8 mouse cellular contexts compared by ENCODE assay signal in genomic region chr19:17136677-17137460, GRCm38 (mm10).
A peak's percentile ranks its signal among the peaks of the same experiment; 100 is the strongest.
DNase-seq lines count a peak whose midpoint lies in the region; ATAC-seq and TF ChIP-seq lines count a peak whose summit lies in the region.

No protein-coding gene starts in this region.

- peak overlapping the region; percentile 56 for H3K9ac ChIP-seq in kidney, embryonic 16.5 days (replicated peaks; ENCODE audit: low read length)
- H3K9ac ChIP-seq in limb, embryonic 14.5 days (ENCODE audit: low read depth, low read length, severe bottlenecking), result peak overlapping the region; percentile 47

- no peak for ATAC-seq in erythroblast, adult 5-6 weeks (replicated peaks; ENCODE audit: low FRiP score, poor library complexity, severe bottlenecking)
- peak; percentile 85 for ATAC-seq in kidney, embryonic 16.5 days (ENCODE audit: low FRiP score, low TSS enrichment)
- ATAC-seq in limb, embryonic 14.5 days (ENCODE audit: low FRiP score, low read depth), result no peak

- no peak overlapping the region for H3K27ac ChIP-seq in kidney, embryonic 16.5 days (ENCODE audit: low read length)
- H3K27ac ChIP-seq in limb, embryonic 14.5 days (replicated peaks; ENCODE audit: low read depth, low read length), result no peak overlapping the region

- 7% methylated on average over 21 of the region's 21 CpGs for WGBS in kidney, embryonic 16.5 days
- 11% methylated on average over 21 of the region's 21 CpGs for WGBS in limb, embryonic 14.5 days

- TF ChIP-seq POLR2A in limb, embryonic 14.5 days (IDR thresholded peaks at IDR 0.05; ENCODE audit: borderline replicate concordance, extremely low read depth, insufficient read depth, insufficient read length), result no peak

- H3K9me3 ChIP-seq in erythroblast, embryonic 14.5 days (ENCODE audit: control insufficient read depth, low read length), result no peaks in the 10 kb centered on the region
- no peaks in the 10 kb centered on the region for H3K9me3 ChIP-seq in kidney, embryonic 16.5 days (ENCODE audit: low read length)
- no peaks in the 10 kb centered on the region for H3K9me3 ChIP-seq in limb, embryonic 14.5 days (ENCODE audit: control insufficient read depth, low read length)

- peak; percentile 86 to 89 for DNase-seq in cerebellum, postnatal 25 days
- DNase-seq in frontal cortex, postnatal 36 days (ENCODE audit: low spot score in 2 of 2), result peak; percentile 81 to 87
- DNase-seq in limb, embryonic 14.5 days (ENCODE audit: low spot score), result no peak
- DNase-seq in retina, embryonic 14.5 days (ENCODE audit: low spot score), result peak; percentile 74
- DNase-seq in ovary, adult 18-20 months (ENCODE audit: low spot score), result no peak

- peak overlapping the region; percentile 30 for H3K4me3 ChIP-seq in erythroblast, embryonic 14.5 days (replicated peaks)
- H3K4me3 ChIP-seq in kidney, embryonic 16.5 days (ENCODE audit: low read length), result peak overlapping the region; percentile 51
- H3K4me3 ChIP-seq in limb, embryonic 14.5 days (replicated peaks; ENCODE audit: low read length), result peak overlapping the region; percentile 32

- H3K36me3 ChIP-seq in erythroblast, embryonic 14.5 days (ENCODE audit: control insufficient read depth), result no peaks in the 10 kb centered on the region
- no peaks in the 10 kb centered on the region for H3K36me3 ChIP-seq in kidney, embryonic 16.5 days (ENCODE audit: insufficient read depth, low read length)
- no peaks in the 10 kb centered on the region for H3K36me3 ChIP-seq in limb, embryonic 14.5 days (ENCODE audit: control insufficient read depth, insufficient read depth, low read length)

- H3K27me3 ChIP-seq in erythroblast, embryonic 14.5 days (ENCODE audit: control insufficient read depth), result peaks cover 29% of the 10 kb centered on the region
- peaks cover 12% of the 10 kb centered on the region for H3K27me3 ChIP-seq in kidney, embryonic 16.5 days (ENCODE audit: insufficient read depth, low read length)
- peaks cover 5% of the 10 kb centered on the region; the same call in 1 of the 2 replicates for H3K27me3 ChIP-seq in limb, embryonic 14.5 days (ENCODE audit: control insufficient read depth, insufficient read depth, low read length)

- peaks cover 15% of the 10 kb centered on the region for H3K4me1 ChIP-seq in erythroblast, embryonic 14.5 days (ENCODE audit: control insufficient read depth)
- H3K4me1 ChIP-seq in kidney, embryonic 16.5 days (ENCODE audit: insufficient read depth, low read length), result peaks cover 3% of the 10 kb centered on the region; the same call in 1 of the 2 replicates
- H3K4me1 ChIP-seq in limb, embryonic 14.5 days (ENCODE audit: control insufficient read depth, insufficient read depth, low read length), result 0 out of 2 replicates have a peak, but pooled peaks cover 2% of the 10 kb centered on the region

- peak overlapping the region; percentile 72 for H3K4me2 ChIP-seq in kidney, embryonic 16.5 days (replicated peaks; ENCODE audit: low read depth, low read length)
- H3K4me2 ChIP-seq in limb, embryonic 14.5 days (replicated peaks; ENCODE audit: low read depth, low read length, severe bottlenecking), result peak overlapping the region; percentile 59

Comparison
In these comparisons a context has a peak if more than half of its experiments do, and no peak if none do; other contexts are left out.
1. DNase-seq: peak in cerebellum, postnatal 25 days (2 of 2), frontal cortex, postnatal 36 days (2 of 2) and retina, embryonic 14.5 days (single experiment); none in limb, embryonic 14.5 days (single experiment) and ovary, adult 18-20 months (single experiment).
2. Peak in every context shown above with its lines, with median percentiles within 50 percentile points of each other: H3K4me3 ChIP-seq.